Mouse (Mus musculus): ENCODE measurements around the gene Morf4l2.
A peak's percentile ranks its signal among the peaks of the same experiment; 100 is the strongest.
"Not testable (repeated sequence)": the region's sequence is repeated elsewhere in the genome, so short reads cannot be mapped to it uniquely, and the experiment has no call there.

Morf4l2 gene

DNA sequence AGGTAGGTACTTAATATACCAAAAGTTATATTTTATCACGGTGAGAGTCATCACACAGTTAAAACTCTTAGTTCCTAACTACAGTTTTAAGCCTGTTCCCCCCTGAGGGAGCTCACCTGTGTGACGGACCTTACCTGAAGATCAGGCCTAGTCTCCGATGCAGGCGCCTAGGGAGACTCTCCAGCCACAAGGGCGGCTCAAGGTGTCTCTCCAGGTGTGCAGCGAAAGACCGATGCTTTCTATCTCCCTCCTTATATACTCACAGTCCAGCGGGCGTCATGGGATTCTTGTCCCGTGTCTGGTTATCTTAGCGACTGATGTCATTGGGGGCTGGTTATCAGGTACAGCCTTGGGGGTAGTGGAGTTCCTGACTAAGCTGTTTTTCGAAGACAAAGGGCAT is at the start of gene Morf4l2:
TSS of gene Morf4l2 (minus strand) at position 232 of the 400 bp plus-strand sequence.
- no peak for DNase-seq (ENCODE audit: low read depth, low spot score)

DNA sequence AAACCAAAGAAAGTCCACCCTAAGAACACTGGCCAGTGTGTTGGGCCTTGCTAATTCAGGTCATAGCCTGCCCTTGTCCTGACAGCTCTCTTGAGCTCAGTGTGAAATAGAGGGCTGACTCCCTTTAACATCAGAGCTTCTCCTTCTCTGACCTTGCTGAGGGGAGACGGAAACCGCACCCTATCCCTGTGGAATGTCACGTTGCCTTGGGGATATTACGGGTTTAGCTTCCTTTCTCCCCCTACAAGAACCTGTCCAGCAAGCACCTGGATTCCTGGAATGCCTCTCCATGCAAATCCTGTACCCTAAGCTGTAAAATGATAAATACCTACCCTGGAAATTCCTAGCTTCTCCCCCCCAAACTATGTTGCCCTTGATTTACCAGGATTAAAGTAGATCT is 46.0 kb upstream of the Morf4l2 start:
- no peak for DNase-seq (ENCODE audit: low read depth, low spot score)

DNA sequence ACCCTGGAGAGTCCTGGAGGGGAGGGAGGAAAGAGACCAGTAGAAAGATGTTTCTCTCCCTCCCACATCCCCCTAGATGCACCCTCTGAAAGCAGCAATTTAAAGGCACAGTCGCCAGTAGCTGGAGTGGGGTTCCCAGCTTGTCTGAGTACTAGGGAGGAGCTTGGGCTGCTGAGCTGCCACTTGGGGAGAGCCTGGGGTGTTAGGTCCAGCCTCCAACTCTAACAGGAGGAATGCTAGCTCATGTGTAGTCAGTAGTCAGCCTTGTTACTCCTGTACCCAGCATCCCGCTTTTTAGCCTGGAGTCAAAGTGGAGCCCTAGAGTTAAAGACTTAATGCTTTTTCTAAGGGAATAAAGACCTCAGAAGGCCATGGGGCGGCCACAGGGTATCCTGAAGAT is 36.6 kb upstream of the Morf4l2 start, which contains the start of gene Glra4:
TSS of gene Glra4 (minus strand) at position 101 of the 400 bp plus-strand sequence.
- DNase-seq (ENCODE audit: low read depth, low spot score): no peak

DNA sequence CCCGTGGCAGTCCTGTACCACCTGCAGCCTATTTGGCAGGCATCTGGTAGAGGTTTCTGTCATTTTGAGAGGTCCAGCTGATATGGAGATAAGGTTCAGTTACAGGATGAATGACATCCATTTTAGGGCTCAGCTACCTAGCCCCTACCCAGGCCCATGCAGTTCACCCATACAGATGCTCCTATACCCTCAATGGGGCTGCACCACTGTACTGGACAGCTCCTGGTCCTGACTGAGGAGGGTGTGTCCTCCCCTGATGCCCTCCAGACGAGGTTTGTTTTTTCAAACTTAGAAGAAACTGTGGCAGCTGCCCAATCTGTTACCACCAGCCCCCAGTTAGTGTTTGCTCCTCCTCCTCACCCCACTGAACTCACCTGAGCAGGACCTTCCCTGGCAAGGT is 35.8 kb upstream of the Morf4l2 start:
- DNase-seq (ENCODE audit: low read depth, low spot score): no peak

DNA sequence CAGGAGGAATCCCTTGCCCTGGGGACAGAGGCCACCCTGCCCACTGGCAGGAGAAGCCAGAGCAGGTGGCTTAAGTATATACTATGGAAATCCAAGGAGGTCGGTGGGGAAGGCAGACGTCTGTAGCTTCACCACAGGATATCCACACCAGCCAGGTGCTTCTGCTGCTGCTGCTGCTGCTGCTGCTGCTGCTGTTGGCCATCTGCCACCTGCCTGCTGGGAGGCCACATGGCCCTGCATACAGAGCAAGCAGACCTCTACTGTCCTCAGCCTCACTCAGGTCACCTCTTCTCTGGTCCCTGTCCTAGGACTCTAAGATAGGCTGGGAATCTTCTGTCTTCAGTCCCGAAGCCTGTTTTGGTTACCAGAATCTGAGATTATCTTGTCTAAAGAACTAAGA is 34.6 kb upstream of the Morf4l2 start:
- no peak for DNase-seq (ENCODE audit: low read depth, low spot score)

DNA sequence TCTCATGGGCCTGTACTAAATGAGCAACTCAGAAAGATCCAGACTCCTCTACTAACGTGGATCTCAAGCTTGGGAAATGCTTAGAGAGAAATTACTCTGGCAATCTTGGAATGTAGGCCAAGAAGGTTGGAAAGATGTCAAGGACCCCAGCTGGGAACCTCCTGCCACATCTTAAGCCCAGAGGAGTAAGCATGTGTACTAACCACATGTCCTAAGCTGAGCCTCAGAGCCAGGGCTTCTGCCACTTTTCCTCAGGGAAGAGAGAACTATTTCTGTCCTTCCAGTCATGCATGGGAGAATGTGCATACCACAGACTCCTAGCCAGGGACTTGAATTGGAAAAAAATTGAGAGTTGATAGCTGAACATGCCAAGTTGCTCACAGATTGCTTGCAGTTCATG is 29.5 kb upstream of the Morf4l2 start:
- DNase-seq (ENCODE audit: low read depth, low spot score): no peak

DNA sequence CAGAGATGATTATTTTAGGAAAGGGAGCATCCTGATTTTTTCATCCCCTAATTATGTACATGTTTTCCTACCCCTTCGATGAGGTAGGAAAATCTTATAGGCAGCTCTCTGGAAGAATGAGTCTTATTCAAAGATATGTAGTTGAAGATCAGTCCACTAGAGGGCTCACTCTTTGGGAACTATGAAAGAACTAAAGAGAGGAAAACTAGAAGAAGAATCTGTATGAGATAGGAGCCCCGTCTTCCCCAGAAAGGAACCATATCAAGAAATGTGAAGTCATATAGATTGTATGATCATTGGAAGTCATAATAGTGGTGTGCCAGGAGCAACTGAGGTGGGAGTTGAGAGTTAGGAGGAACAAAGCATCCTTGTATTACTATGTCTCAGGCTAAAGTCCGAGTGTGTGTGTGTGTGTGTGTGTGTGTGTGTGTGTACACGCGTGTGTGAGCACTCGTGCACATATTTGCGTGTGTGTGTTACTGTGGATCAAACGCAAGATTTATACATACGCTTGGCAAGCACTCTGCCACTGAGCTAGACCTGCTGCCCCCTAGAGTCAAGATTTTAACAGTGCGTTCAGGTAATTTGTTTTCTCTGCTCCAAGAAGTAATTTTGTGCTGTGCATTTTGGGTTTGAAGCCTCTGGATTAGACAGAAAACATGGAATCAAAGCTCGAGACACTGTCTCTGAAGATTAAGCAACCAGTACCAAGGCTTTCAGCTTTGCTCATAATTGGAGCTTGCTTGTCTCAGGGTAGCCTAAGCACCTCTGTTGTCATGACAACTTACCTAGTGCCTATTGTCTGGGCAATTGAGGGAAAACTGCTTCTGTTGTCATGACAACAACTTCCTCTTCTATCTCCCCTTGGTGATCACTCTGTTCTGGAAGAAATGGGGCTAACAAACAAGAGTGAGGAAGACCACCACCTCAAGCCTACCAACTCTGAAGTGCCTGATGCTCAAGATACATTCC is 17.9 kb upstream of the Morf4l2 start:
- peak; percentile 45 for DNase-seq (ENCODE audit: low read depth, low spot score)

DNA sequence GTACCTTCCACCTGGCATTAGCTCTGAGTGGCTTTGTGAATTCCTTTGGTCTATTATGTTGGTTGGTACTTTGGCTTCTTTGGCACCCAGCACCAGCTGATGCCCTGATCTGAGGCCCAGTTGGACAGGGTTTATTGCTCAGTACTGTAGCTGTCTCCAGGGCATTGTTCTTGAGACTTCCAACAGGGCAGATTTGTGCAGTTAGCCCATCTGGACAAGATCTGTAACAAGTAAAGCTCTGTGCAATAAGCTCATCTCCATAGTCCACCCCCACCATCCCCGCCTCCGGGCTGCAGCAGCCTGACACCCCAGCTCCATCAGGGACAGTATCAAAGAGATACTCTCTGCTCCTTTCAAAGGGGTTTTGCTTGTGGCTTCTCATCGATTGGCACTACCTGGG is 12.0 kb upstream of the Morf4l2 start:
- DNase-seq (ENCODE audit: low read depth, low spot score): no peak

DNA sequence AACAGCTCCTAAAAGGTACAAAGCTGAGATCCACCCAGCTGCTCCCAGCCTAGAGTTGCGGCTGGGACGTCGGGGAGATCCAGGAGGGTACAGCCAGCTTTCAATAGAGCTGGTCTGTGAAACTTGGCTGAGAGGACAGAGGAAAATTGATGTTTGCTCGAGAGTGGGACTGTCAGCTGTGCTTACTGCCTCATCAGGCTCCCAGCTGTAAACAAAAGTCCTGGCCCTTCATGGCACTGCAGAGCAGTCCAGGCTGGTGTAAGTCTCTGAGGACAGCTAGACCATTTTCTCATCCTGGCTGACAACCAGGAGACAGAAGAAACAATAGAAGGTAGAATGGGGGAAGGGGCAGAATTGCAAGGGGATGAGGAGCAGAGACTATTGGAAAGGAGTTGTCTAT is 5.8 kb upstream of the Morf4l2 start:
- DNase-seq (ENCODE audit: low read depth, low spot score): no peak

DNA sequence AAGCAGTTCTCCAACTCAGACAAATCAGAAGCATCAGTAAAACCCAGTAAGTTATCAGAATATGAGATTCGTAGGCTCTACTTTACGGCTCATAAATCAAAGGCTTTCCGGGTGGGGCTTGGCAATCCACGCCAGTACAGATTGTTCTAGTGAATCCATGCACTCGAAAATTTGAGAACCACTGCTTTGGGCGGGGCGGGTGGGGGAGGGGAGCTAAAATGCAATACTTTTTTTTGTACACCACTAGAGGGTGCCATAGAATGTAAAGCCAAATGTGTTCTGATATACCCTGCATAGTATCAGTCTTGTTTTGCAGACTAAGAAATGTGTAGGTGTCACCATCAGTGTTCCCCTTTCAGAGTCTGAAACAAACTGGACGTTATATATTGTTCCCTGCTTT is 1.2 kb upstream of the Morf4l2 start:
- DNase-seq (ENCODE audit: low read depth, low spot score): peak; percentile 9

DNA sequence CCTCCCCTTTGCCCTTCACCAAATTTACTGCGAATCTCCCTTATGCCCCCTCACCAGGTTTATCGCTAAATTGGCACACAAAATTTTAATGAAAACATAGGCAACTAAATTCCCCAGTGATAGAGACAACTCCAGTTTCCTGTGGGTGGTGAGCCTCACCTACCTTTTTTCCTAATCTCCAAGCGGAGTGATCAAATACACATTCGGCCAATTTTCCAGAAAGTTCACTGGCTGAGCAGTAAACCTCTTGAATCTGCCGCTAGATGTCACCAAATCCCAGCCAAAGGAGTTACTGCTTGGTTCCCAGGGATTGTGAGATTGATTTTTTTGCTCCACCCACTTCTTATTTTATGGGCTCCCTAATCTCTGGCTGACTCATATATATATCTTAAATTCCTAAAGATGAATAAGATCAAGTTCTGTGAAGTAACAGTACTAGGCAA is 808 bp downstream of the Morf4l2 start:
- DNase-seq (ENCODE audit: low read depth, low spot score): peak; percentile 70

DNA sequence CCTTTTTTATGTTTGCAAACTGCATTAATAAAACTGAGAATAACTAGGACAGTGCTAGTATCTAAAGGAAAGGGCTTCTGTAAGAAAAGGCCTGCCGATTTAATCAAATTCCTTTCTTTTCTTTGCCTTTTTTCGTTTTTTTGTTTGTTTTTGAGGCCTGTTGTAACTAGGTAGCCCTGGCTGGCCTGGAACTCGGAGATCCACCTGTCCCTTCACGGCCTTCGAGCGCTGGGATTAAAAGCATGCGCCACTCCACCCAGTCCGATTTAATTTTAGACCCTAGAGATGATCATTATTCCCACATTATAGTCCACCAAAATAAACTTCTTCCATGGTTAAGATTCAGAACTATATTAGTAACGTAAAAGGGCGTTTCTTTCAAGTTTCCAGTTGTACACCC is 1.2 kb downstream of the Morf4l2 start:
- no peak for DNase-seq (ENCODE audit: low read depth, low spot score)

DNA sequence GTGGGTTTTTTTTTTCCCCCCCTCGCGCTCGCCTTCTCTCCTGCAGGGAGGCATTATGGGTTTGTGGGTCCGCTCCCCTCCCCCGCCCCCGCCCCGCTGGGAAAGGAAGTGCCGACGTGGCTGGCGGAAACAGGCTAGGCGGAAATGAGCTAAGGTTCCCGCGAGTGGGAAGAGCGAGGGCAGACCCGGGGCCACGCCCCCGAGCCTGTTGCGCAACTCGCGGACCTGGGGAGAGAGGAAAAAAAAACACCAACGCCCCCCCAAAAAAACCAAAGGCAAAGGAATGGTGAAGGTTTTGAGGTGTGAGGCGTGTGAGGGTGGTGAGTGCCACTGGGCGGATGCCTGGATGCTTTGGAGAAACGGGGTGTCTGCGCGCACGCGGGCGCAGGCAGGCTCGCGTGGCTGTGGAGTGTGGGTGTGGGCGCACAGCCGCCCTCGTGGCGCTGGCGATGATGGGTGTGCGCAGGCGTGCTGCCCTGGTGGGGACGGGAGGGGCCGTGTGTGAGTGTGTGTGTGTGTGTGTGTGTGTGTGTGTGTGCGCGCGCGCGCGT is 1.8 kb downstream of the Morf4l2 start:
- DNase-seq (ENCODE audit: low read depth, low spot score): peak; percentile 92

DNA sequence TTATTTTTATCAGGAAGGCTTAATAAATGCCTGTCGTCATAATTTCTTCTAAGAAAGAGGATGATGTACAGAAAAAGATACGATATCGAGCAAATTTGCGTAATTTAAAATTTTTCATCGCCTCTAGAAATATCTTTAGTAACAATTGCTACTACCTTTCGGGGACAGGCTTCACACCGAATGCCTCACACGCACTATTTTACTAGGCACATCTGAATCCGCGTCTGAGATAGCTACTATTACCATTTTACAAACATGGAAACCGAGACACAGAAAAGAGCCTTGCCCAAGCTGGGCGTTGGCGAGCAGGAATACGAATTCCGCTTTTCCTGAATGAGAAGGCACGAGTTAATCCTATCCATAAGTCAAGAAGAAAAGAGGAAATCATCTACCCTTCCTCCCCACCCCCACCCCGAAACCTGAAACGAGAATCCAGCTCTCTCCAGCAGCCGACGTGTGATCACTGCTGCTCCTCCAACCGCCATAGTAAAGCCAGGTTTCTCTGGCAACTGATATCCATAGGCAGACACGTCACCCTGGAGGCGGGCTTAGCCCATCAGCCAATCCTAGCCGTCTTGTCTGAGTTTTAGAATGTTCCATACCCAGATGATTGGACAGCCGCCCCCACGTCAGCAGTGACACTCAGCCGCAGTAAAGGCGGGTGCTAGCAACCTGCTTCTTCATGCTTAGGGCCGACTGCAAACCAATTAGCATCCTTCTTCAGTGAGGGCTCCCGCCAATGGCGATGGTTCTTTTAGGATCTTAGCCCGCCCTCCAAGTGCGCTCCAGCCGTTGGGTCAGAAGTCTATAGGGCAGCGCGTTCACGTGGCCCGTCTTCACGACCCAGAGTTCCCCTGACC is 2.5 kb downstream of the Morf4l2 start:
- DNase-seq (ENCODE audit: low read depth, low spot score): peak; percentile 97

DNA sequence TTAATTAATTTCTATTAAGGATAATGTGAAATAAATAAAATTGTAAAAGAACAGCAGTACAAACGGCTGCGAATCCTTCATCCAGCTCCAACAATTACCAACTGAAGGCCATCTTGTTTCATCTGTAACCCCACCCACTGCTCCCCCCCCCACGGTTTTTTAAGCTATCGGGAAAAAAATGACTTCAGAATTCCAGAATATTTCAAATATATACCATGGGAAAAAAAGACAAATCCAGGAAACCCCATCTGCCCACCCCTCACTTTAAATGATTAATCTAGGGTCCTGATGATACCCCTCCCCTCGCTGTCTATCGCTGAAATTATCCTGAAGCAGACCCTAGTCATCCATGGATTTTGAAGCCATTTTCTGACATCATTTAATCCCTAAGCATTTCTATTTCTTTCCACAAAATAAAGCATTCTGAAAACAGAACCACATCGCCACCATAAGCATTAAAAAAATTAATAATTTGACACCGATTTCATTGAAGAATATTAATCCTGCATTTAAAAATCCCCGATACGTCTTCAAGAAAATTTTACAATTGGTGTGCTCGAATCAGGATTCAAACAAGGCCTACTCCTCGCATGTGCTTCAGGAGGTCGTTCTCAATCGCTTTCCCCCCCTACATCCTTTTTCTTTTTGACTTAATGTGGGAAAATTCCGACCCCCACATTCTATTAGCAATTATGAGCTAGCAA is 3.3 kb downstream of the Morf4l2 start:
- peak; percentile 9 for DNase-seq (ENCODE audit: low read depth, low spot score)

DNA sequence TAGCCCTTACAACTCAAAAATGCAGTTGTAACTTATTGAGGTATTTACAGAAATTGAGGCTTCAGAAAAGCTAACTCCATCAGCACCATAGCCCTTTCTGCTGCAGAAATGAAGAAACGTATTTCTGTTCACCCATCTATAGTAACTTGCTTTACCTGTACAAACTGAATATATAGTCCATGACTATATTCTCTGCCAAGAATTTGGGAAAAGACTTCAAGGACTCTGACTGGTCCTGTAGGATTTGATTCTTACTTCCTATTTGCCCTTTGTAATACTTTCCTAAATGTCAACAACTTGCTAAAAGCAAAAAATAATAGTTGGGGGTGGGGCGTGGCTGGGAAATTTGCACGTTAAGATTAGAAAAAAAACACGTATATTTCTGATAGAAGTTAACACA is 11.5 kb downstream of the Morf4l2 start:
- no peak for DNase-seq (ENCODE audit: low read depth, low spot score)

DNA sequence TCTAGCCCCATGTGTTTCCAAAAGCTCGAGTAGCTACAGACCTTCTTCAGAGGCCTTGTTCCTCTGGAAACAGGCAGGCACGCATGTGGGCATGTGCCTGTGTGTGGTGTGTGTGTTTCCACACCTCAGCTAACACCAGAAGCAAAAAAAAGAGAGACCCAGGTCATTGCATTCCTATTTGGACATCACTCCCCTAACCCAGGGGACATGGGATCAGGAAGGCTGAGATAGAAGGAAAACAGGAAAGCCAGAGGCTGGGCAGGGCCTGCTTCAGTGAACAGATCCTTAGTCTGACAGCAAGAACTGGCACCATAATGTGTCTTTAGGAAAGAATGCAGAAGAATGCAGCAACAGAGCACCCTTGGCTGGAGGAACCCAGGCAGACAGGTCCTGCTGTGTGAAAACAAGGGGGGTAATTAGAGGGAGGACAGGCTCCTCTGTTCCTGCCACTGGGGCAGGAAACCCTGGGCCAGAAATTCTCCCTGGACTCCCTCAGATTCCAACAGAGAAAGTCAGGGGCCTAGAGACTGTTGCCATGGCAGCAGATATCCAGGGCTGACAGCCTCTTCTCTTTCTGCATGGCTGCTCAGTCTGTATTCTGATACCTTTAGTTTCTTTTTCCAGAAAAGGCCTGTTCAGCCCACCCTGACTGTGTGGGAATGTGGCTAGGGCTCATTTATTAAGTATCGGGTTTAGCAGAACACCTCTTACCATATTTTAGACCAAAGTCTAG is 28.6 kb downstream of the Morf4l2 start:
- DNase-seq (ENCODE audit: low read depth, low spot score): not testable (repeated sequence)

DNA sequence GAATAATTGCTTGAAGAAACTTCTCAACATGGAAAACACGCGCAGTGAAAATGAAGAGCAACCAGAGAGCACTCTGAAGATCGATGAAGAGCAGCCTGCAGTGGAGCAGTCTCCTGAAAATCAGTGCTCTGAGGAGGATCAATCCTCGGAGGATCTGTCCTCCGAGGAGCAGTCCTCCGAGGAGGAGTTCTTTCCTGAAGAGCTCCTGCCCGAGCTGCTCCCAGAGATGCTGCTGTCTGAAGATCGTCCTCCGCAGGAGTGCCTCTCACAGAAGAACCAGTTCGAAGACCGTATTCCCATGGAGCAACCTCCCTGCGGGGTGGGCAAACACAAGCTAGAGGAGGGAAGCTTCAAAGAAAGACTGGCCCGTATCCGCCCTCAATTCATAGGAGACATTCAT is 34.7 kb downstream of the Morf4l2 start:
- DNase-seq (ENCODE audit: low read depth, low spot score): no peak

DNA sequence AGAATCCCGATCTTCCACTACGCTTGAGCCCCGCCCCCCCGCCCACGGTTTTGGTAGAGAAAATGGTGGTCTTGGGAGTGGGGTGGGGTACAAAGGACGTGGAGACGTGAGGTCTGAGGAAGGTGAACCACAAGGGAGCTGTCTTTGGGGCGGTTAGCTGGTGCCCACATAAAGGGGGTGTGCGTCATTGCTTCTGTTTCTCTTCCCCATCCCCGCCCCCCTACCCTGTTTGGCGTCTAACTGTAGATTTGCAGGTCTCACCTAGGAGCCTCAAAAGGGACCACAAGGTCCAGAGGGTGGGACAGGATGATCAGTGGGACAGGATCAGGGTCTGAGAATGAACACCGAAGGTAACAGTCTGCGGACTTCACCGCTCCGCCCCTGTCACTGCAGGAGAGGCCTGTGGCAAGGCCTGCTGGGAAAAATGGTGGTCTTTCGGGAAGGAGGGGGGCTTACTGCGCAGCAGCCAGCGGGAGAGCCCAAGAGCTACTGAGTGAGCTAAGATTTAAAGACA is 35.3 kb downstream of the Morf4l2 start:
- DNase-seq (ENCODE audit: low read depth, low spot score): peak; percentile 46

DNA sequence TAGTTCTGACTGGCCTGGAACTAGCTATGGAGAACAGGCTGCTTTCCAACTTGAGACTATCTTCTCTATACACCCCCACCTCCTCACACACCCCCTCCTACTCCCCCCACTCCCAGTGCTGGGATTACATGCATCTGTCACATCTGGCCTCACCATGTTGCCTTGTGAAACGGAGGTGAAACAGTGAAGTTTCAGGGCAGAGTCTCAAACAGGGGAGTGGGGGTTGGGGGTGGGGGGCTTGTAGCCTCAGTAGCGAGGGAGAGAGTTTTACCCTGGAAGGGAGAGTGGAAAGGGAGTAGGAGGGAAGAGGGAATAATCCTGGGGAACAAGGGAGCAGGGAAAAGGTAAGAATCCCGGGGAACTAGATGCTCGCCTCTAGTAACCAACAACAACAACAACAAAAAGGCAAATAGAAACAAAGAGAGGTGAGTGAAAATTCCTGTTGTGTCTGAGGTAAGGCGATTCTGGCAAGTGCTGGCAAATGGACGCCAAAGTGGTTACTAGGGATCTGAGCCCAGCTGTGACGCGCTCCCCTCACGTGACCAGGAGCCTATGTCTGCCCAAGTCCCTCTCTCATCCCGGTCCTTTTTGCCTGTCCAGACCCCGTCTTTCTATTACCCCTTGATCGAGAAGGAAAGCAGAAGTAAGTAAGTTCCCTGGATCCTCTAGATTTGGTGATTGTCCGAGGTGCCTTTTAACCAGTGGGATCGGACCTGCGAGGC is 35.9 kb downstream of the Morf4l2 start, which contains the start of gene Tceal1:
TSS of gene Tceal1 (plus strand) at position 537 of the 722 bp plus-strand sequence.
- DNase-seq (ENCODE audit: low read depth, low spot score): peak; percentile 2

All from CD4-positive helper T cell, adult 2 months (primary cell).